In genomic region chr5:72855685-72856124, GRCm38 (mm10) we compare ENCODE assay signal across 9 mouse cellular contexts. TPM values are rescaled to one million over a fixed set of nuclear protein-coding genes. Genes with fewer than 3 reads are reported as not detected.
DNase-seq lines count a peak whose midpoint lies in the region; ATAC-seq lines count a peak whose summit lies in the region.
"Had no signal": no experiment of that assay in that cellular context is flagged by ENCODE, and none has a peak within 500 bp of the region (broad histone marks: within the 10 kb centered on the region; RNA-seq: fewer than 3 reads in every experiment).

No protein-coding gene starts in this region.

- peaks cover 99% of the 10 kb centered on the region for H3K4me1 ChIP-seq in megakaryocyte, embryonic 14.5 days
- peaks cover 9% of the 10 kb centered on the region; the same call in 1 of the 2 replicates for H3K4me1 ChIP-seq in forebrain, embryonic 14.5 days (ENCODE audit: control insufficient read depth, insufficient read depth, low read length)
- peaks cover 45% of the 10 kb centered on the region for H3K4me1 ChIP-seq in heart, embryonic 16.5 days (ENCODE audit: control insufficient read depth, insufficient read depth, low read length)
- peaks cover 15% of the 10 kb centered on the region for H3K4me1 ChIP-seq in lung, embryonic 16.5 days (replicated peaks; ENCODE audit: control insufficient read depth, insufficient read depth, low read length)

- peak; percentile 82 for DNase-seq in forebrain, embryonic 14.5 days (ENCODE audit: low spot score)
- DNase-seq in kidney, postnatal 36 days = peak; percentile 53 to 74
- DNase-seq in right cerebral cortex, postnatal 25 days = peak; percentile 73
- no peak for DNase-seq in spleen, postnatal 10 days (ENCODE audit: low spot score in 2 of 2)
- DNase-seq: liver, embryonic 13.5 days had no signal

- H3K27ac ChIP-seq in forebrain, embryonic 14.5 days (ENCODE audit: low read depth, low read length) = no peak overlapping the region
- peak overlapping the region; percentile 86 for H3K27ac ChIP-seq in heart, embryonic 16.5 days (ENCODE audit: low read length)
- peak overlapping the region; percentile 47; the same call in 1 of the 2 replicates for H3K27ac ChIP-seq in lung, embryonic 16.5 days (ENCODE audit: low read length)
- H3K27ac ChIP-seq: liver, embryonic 13.5 days had no signal

- H3K27me3 ChIP-seq in megakaryocyte, embryonic 14.5 days (replicated peaks) = no peaks in the 10 kb centered on the region
- H3K27me3 ChIP-seq in forebrain, embryonic 14.5 days (replicated peaks; ENCODE audit: control insufficient read depth, insufficient read depth, low read length) = no peaks in the 10 kb centered on the region
- H3K27me3 ChIP-seq in heart, embryonic 16.5 days (ENCODE audit: control insufficient read depth, insufficient read depth, low read length) = no peaks in the 10 kb centered on the region
- no peaks in the 10 kb centered on the region for H3K27me3 ChIP-seq in lung, embryonic 16.5 days (ENCODE audit: control insufficient read depth, insufficient read depth, low read depth, low read length)
- H3K27me3 ChIP-seq: liver, embryonic 13.5 days had no signal

- no peak for ATAC-seq in megakaryocyte, adult 5-6 weeks (ENCODE audit: poor library complexity, severe bottlenecking)
- peak; percentile 89 for ATAC-seq in forebrain, embryonic 14.5 days
- ATAC-seq in heart, embryonic 16.5 days (replicated peaks; ENCODE audit: extremely low read depth, insufficient read depth, low FRiP score) = peak; percentile 86
- ATAC-seq in lung, embryonic 16.5 days (ENCODE audit: low read depth) = peak; percentile 95

- no peak overlapping the region for H3K4me2 ChIP-seq in forebrain, embryonic 14.5 days (ENCODE audit: low read length)
- H3K4me2 ChIP-seq in heart, embryonic 16.5 days (ENCODE audit: low read depth, low read length) = peak overlapping the region; percentile 2; the same call in 1 of the 2 replicates
- H3K4me2 ChIP-seq in lung, embryonic 16.5 days (ENCODE audit: low read depth, low read length) = no peak overlapping the region
- H3K4me2 ChIP-seq: liver, embryonic 13.5 days had no signal

- peaks cover 11% of the 10 kb centered on the region; the same call in 1 of the 2 replicates for H3K9me3 ChIP-seq in megakaryocyte, embryonic 14.5 days
- H3K9me3 ChIP-seq in forebrain, embryonic 14.5 days (replicated peaks; ENCODE audit: control insufficient read depth, low read length) = no peaks in the 10 kb centered on the region
- peaks cover 5% of the 10 kb centered on the region; the same call in 1 of the 2 replicates for H3K9me3 ChIP-seq in heart, embryonic 16.5 days (replicated peaks; ENCODE audit: control insufficient read depth, low read length)
- peaks cover 6% of the 10 kb centered on the region; the same call in 1 of the 2 replicates for H3K9me3 ChIP-seq in lung, embryonic 16.5 days (ENCODE audit: control insufficient read depth, low read length)
- H3K9me3 ChIP-seq: liver, embryonic 13.5 days had no signal

- 4% methylated on average over 3 of the region's 3 CpGs for WGBS in forebrain, embryonic 14.5 days
- WGBS in heart, embryonic 16.5 days = 15% methylated on average over 3 of the region's 3 CpGs
- WGBS in lung, embryonic 16.5 days = 13% methylated on average over 3 of the region's 3 CpGs

- H3K36me3 ChIP-seq in megakaryocyte, embryonic 14.5 days (replicated peaks; ENCODE audit: low read length) = peaks cover 94% of the 10 kb centered on the region
- H3K36me3 ChIP-seq in forebrain, embryonic 14.5 days (ENCODE audit: control insufficient read depth, insufficient read depth, low read length) = no peaks in the 10 kb centered on the region
- peaks cover 5% of the 10 kb centered on the region; the same call in 1 of the 2 replicates for H3K36me3 ChIP-seq in heart, embryonic 16.5 days (ENCODE audit: control insufficient read depth, insufficient read depth)
- H3K36me3 ChIP-seq in lung, embryonic 16.5 days (ENCODE audit: control insufficient read depth, insufficient read depth, low read length) = no peaks in the 10 kb centered on the region
- H3K36me3 ChIP-seq: liver, embryonic 13.5 days had no signal

- peak overlapping the region; percentile 81 for H3K4me3 ChIP-seq in megakaryocyte, embryonic 14.5 days (replicated peaks)
- H3K4me3 ChIP-seq in forebrain, embryonic 14.5 days (ENCODE audit: low read depth, low read length) = no peak overlapping the region
- no peak overlapping the region for H3K4me3 ChIP-seq in heart, embryonic 16.5 days (ENCODE audit: low read length)
- no peak overlapping the region for H3K4me3 ChIP-seq in lung, embryonic 16.5 days (ENCODE audit: low read length)
- H3K4me3 ChIP-seq: liver, embryonic 13.5 days had no signal

- H3K9ac ChIP-seq in forebrain, embryonic 14.5 days (ENCODE audit: low read length) = no peak overlapping the region
- no peak overlapping the region; the same call in 1 of the 2 replicates for H3K9ac ChIP-seq in heart, embryonic 16.5 days (ENCODE audit: low read length)
- no peak overlapping the region for H3K9ac ChIP-seq in lung, embryonic 16.5 days (ENCODE audit: low read length)
- H3K9ac ChIP-seq: liver, embryonic 13.5 days had no signal

RNA-seq across cellular contexts. Expression of gene Tec, which starts 12.6 kb away (rescaled TPM):
- polyA plus RNA-seq in megakaryocyte, embryonic 14.5 days (2012; ENCODE audit: insufficient read depth, low replicate concordance) = 0.80 and 4.6 TPM in 2 replicates
- total RNA-seq in megakaryocyte, adult 5-6 weeks (2015) = 33.4 and 38.9 TPM in 2 replicates
- total RNA-seq in megakaryocyte, adult 5-6 weeks (2017) = 56.6 and 64.5 TPM in 2 replicates
- polyA plus RNA-seq in forebrain, embryonic 14.5 days (2014; fragmentation: Nextera tagmentation; extraction: Ambion mirVana) = 4.3 and 5.1 TPM in 2 replicates
- polyA plus RNA-seq in heart, embryonic 16.5 days (2015; fragmentation: Nextera tagmentation; extraction: Ambion mirVana) = 17.9 and 23.0 TPM in 2 replicates
- polyA plus RNA-seq in lung, embryonic 16.5 days (2015; fragmentation: Nextera tagmentation; extraction: Ambion mirVana) = 4.0 and 4.1 TPM in 2 replicates

RNA-seq across cellular contexts. Expression of gene Slain2, which starts 58.4 kb away (rescaled TPM):
- 23.7 and 28.9 TPM in 2 replicates for polyA plus RNA-seq in megakaryocyte, embryonic 14.5 days (2012; ENCODE audit: insufficient read depth, low replicate concordance)
- 61.0 and 75.2 TPM in 2 replicates for total RNA-seq in megakaryocyte, adult 5-6 weeks (2015)
- total RNA-seq in megakaryocyte, adult 5-6 weeks (2017) = 70.6 and 73.8 TPM in 2 replicates
- polyA plus RNA-seq in forebrain, embryonic 14.5 days (2014; fragmentation: Nextera tagmentation; extraction: Ambion mirVana) = 18.9 and 20.5 TPM in 2 replicates
- polyA plus RNA-seq in heart, embryonic 16.5 days (2015; fragmentation: Nextera tagmentation; extraction: Ambion mirVana) = 22.6 and 24.0 TPM in 2 replicates
- 12.3 and 12.4 TPM in 2 replicates for polyA plus RNA-seq in lung, embryonic 16.5 days (2015; fragmentation: Nextera tagmentation; extraction: Ambion mirVana)

Comparison
In these comparisons a context has a peak if more than half of its experiments do, and no peak if none do; other contexts are left out.
1. DNase-seq: peak in forebrain, embryonic 14.5 days (single experiment), kidney, postnatal 36 days (2 of 2) and right cerebral cortex, postnatal 25 days (single experiment); none in spleen, postnatal 10 days (0 of 2).